Mouse (Mus musculus) kidney, embryonic 15.5 days (tissue): Measurements from ENCODE around the gene E130114P18Rik. TPM values are rescaled to one million over a fixed set of nuclear protein-coding genes. Genes with fewer than 3 reads are reported as not detected.

Source experiments
- ATAC-seq: fragments of 200-750 bp; cut with Nextera tagmentation; replicated peaks from 2 replicates; pipeline ENCODE4 v1.8.0; 2017; ENCODE audit warnings: moderate TSS enrichment; ENCODE audit not compliant: low FRiP score
- H3K27ac ChIP-seq: fragments of 300-500 bp; sonication (generic); 2 replicates; pipeline ENCODE4 v1.5.1; 2015; ENCODE audit warnings: mild to moderate bottlenecking, inconsistent platforms
- H3K27me3 ChIP-seq: fragments of 300-500 bp; sonication (generic); 2 replicates; pipeline ENCODE4 v1.6.1; 2015; ENCODE audit warnings: inconsistent platforms
- H3K36me3 ChIP-seq: fragments of 300-500 bp; sonication (generic); 2 replicates; pipeline ENCODE4 v1.6.1; 2015; ENCODE audit warnings: inconsistent platforms
- H3K4me1 ChIP-seq: fragments of 300-500 bp; sonication (generic); 2 replicates; pipeline ENCODE4 v1.6.1; 2015; ENCODE audit warnings: inconsistent platforms
- H3K4me2 ChIP-seq: fragments of 300-500 bp; sonication (generic); 2 replicates; pipeline ENCODE4 v1.6.1; 2015; ENCODE audit warnings: moderate library complexity, mild to moderate bottlenecking, inconsistent platforms
- H3K4me3 ChIP-seq: fragments of 300-500 bp; sonication (generic); replicated peaks from 2 replicates; pipeline ENCODE4 v1.5.1; 2015; ENCODE audit warnings: mild to moderate bottlenecking, inconsistent platforms
- H3K9ac ChIP-seq: fragments of 300-500 bp; sonication (generic); 2 replicates; pipeline ENCODE4 v1.6.1; 2015; ENCODE audit warnings: mild to moderate bottlenecking, inconsistent platforms
- H3K9me3 ChIP-seq: fragments of 300-500 bp; sonication (generic); replicated peaks from 2 replicates; pipeline ENCODE4 v1.6.1; 2016; ENCODE audit warnings: inconsistent platforms
- WGBS: fragments of 180-500 bp; shearing (Covaris S2); methylation state at CpG from one replicate; pipeline ENCODE4 v1.1.7; 2015; ENCODE audit warnings: mixed read lengths; 5-methylcytosine and 5-hydroxymethylcytosine counted together
- polyA plus RNA-seq: library from polyadenylated mRNA; unstranded; fragments of >200 nt; fragmentation: Nextera tagmentation; extraction: Ambion mirVana; gene quantifications from 2 replicates; pipeline ENCODE4 v1.2.1, GENCODE M21; 2015

Gene E130114P18Rik
- polyA plus RNA-seq, 1 experiment from 2014 or later: 0.51 TPM

DNA sequence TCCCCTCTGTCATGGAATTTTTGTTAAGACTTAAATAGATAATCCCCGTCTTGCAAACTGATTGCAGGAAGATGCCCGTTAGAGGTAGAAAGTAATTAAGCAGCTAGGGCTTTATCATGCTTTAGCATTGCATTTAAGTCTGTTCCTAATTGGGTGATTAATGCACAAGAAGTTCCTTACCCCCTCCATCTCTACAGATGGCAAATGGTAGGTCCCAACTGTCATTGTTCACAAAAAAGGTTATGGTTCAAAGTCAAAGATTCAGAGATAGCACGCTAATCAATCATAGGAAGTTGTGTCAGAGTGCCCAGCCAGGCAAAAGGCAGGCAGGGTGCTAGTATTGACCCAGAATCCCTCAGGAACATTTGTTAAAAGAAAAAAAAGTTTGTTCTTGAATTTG, 25.9 kb upstream of the E130114P18Rik start:
- H3K36me3 ChIP-seq: peaks cover 4% of the 10 kb centered on the region; the same call in 1 of the 2 replicates
- no peak for ATAC-seq
- no peaks in the 10 kb centered on the region; the same call in 1 of the 2 replicates for H3K27me3 ChIP-seq
- H3K27ac ChIP-seq: no peak overlapping the region
- peaks cover 3% of the 10 kb centered on the region; the same call in 1 of the 2 replicates for H3K4me1 ChIP-seq
- no peak overlapping the region for H3K9ac ChIP-seq
- no peak overlapping the region for H3K4me2 ChIP-seq
- 86% methylated on average over 3 of the region's 3 CpGs for WGBS
- no peak overlapping the region for H3K4me3 ChIP-seq
- no peaks in the 10 kb centered on the region for H3K9me3 ChIP-seq

DNA sequence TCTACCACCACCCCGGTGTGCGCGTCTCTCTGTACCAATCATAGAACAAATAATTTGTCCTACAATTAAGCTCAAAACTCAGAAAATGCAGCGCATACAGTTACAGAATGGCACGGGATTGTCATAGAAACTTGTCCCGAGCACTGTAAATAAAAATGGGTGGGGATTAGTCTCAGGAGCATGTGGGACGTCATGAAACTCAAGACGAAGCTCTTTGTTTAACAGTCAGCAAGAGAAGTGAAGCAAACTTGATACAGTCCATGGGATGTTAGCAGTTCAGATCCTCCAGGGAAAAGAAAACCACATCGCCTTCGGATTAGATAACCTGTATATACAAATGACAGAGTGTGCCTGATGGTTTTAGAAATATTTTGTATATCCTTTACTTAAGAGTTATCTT, 18.6 kb upstream of the E130114P18Rik start:
- WGBS: 82% methylated on average over 10 of the region's 10 CpGs
- no peak for ATAC-seq
- H3K27ac ChIP-seq: no peak overlapping the region
- no peaks in the 10 kb centered on the region for H3K9me3 ChIP-seq
- H3K4me1 ChIP-seq: no peaks in the 10 kb centered on the region
- H3K9ac ChIP-seq: no peak overlapping the region
- no peak overlapping the region for H3K4me2 ChIP-seq
- H3K36me3 ChIP-seq: peaks cover 3% of the 10 kb centered on the region; the same call in 1 of the 2 replicates
- no peak overlapping the region for H3K4me3 ChIP-seq
- H3K27me3 ChIP-seq: peaks cover 25% of the 10 kb centered on the region

DNA sequence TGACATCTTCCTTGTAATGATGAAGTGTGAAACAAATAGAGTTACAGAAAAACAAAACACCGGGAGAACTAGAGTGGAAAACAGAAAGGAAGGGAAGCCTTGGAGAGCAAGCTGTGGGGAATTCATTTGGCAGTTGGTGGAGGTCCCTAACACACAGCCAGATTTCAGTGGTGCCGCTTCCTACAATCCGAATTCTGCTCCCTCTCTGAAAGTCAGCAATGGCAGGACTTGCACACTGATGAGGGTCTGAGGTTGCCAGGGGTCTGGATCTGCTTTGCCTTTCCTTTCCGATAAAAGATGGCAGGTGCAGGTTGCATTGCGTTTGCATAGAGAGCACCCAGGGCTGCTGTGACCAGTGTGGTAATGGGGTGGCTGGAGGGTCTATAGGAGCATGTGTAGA, 18.1 kb upstream of the E130114P18Rik start:
- Histone ChIP-seq H3K27ac (no peak overlapping the region), H3K36me3 (peaks cover 3% of the 10 kb centered on the region; the same call in 1 of the 2 replicates), H3K4me2 (no peak overlapping the region), H3K4me3 (no peak overlapping the region), H3K4me1 (no peaks in the 10 kb centered on the region), H3K9ac (no peak overlapping the region), H3K27me3 (peaks cover 29% of the 10 kb centered on the region), H3K9me3 (no peaks in the 10 kb centered on the region)
- no peak for ATAC-seq
- 84% methylated on average over 5 of the region's 5 CpGs for WGBS

DNA sequence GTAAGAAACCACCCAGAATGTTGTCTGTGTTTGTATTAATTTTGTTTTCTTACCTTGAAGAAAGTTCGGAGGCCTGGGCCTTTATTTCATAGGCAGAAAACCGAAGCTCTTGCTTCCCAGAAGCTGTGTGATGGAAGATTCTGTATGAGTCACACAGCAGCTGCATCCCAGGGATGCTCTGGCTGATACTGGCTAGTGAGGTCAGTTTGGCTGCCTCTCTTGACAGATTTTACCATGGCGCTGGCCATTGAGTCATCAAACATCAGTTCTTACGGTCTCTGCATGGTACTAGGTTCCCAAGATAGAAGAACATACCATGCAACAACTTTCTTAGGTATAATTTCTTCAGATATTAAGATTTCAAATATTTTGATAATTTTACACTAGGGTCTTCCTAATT, 17.0 kb upstream of the E130114P18Rik start:
- ATAC-seq: no peak
- Histone ChIP-seq H3K27ac (no peak overlapping the region), H3K9me3 (no peaks in the 10 kb centered on the region), H3K4me1 (no peaks in the 10 kb centered on the region), H3K27me3 (peaks cover 35% of the 10 kb centered on the region), H3K4me2 (no peak overlapping the region), H3K4me3 (no peak overlapping the region), H3K36me3 (peaks cover 3% of the 10 kb centered on the region; the same call in 1 of the 2 replicates), H3K9ac (no peak overlapping the region)
- WGBS: 91% methylated on average over 4 of the region's 4 CpGs

DNA sequence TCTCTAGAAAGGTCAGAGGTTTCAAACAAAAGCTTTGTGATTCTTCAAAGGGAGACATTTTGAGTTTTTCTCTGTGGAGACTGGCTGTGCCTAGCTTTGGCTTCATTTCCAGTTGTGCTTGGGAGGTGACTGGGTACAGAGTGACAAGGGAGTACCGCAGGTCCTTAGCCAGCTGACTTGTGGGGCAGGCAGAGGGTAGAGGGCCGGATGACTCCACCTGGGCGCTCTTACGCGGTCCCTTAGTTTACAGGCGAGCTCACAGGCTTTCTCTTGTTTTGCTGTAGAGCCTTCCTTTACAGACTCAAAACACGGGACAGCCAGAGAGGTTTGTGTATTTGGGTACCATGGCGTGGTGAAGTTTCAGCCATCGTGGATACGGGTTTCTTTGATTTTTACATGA, 16.1 kb upstream of the E130114P18Rik start:
- ATAC-seq: no peak
- Histone ChIP-seq H3K4me1 (0 out of 2 replicates have a peak, but pooled peaks cover 5% of the 10 kb centered on the region), H3K27ac (no peak overlapping the region), H3K9me3 (no peaks in the 10 kb centered on the region), H3K36me3 (peaks cover 3% of the 10 kb centered on the region; the same call in 1 of the 2 replicates), H3K27me3 (peaks cover 44% of the 10 kb centered on the region), H3K4me2 (no peak overlapping the region), H3K9ac (no peak overlapping the region), H3K4me3 (no peak overlapping the region)
- 90% methylated on average over 10 of the region's 10 CpGs for WGBS

DNA sequence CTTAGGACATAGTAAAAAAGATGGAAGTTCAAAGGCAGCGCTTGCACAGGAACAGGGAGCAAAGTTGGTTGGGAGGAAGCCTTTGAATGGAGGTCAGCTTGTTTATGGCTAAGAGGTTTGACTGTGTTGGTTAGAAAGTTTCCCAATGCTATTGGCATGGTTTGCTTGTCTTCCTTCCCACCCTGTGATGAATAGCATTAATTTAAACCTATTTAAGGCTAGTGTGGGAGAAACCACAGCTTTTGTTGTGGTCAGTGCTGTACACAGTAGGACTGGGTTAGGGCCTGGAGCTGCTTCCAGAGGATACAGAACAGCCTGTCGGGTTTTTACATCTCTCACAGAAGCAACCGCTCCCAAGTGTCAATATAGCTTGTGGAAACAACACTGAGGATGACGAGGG, 10.7 kb upstream of the E130114P18Rik start:
- 66% methylated on average over 4 of the region's 4 CpGs for WGBS
- Histone ChIP-seq H3K9me3 (no peaks in the 10 kb centered on the region), H3K9ac (no peak overlapping the region), H3K36me3 (peaks cover 15% of the 10 kb centered on the region), H3K4me2 (no peak overlapping the region), H3K4me1 (0 out of 2 replicates have a peak, but pooled peaks cover 6% of the 10 kb centered on the region), H3K4me3 (no peak overlapping the region), H3K27ac (no peak overlapping the region), H3K27me3 (peaks cover 80% of the 10 kb centered on the region)
- ATAC-seq: no peak

DNA sequence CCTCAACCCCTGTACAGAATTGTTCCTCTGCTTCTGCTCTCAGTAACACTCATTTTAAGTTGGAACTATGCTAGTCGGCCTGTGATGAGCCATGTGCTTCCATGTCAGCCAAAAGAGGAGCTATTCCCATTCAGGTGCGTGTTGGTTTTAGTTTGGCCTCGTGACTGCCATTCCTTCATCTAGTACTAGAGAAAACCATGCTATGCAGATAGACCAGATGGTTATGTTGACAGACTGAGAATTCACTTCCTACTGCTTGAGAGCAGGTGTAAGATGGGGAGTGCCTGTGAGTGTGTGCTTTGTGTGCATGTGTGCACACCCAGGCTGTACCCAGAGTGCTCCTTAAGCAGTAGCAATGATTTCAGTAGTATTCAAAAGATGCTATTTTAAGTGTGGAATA, 9.6 kb upstream of the E130114P18Rik start:
- Histone ChIP-seq H3K4me3 (no peak overlapping the region), H3K4me1 (0 out of 2 replicates have a peak, but pooled peaks cover 6% of the 10 kb centered on the region), H3K9me3 (no peaks in the 10 kb centered on the region), H3K9ac (no peak overlapping the region), H3K27me3 (peaks cover 83% of the 10 kb centered on the region), H3K36me3 (peaks cover 24% of the 10 kb centered on the region), H3K27ac (no peak overlapping the region), H3K4me2 (no peak overlapping the region)
- WGBS: 79% methylated on average over 3 of the region's 3 CpGs
- no peak for ATAC-seq

DNA sequence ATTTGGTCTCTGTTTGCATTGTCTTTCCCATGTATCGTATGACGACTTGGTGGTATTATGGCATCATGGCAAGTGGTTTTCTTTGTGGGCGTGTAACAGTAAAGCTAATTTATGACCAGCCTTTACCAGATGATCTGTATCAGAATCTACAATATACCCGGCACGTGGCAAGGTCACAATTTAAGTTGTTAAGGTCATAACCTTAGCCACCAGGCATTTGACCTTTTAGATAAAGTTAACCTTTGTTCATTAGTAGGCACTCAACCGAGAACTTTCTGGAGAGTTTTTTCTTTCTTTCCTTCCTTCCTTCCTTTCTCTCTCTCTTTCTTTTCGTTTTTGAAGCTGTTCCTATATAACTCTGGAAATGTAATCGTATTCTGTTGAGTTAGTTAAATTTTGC, 8.7 kb upstream of the E130114P18Rik start:
- no peak overlapping the region for H3K4me2 ChIP-seq

DNA sequence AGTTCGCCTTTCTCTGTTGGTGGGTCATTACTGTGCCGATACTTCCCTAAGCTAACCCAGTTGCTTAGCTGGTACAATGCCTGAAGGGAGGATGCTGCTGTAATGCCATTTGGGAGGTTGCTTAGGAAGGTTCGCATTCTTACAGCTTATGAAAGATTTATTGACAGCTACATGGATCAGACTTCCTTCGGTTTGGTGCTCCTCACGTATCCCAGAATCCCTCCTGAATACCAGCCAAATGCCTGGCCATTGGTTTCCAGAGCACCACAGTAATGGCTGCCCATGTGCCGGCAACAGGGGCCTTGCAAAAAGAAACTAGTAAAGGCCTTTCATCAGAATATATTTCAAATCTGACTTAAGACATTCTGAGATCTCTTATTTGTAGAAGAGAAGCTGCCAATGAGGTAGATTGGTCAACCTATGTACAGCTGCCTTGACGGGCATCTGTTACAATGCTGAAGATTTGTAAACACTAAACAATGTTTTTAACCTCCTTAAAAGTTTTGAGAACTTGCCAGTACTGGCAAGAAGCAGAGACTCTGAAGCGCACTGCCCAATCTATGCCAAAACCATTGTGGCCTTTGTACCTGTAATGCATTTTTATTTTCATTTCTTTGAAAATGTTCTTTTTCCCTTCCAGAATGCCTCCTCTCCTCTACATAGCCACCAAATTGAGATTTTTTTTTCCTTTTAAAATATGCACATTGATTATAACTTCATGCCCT, 7.8 kb upstream of the E130114P18Rik start:
- H3K27me3 ChIP-seq: peaks cover 78% of the 10 kb centered on the region
- no peak overlapping the region for H3K4me2 ChIP-seq
- peaks cover 24% of the 10 kb centered on the region for H3K36me3 ChIP-seq
- H3K27ac ChIP-seq: no peak overlapping the region
- 81% methylated on average over 8 of the region's 8 CpGs for WGBS
- no peak overlapping the region for H3K4me3 ChIP-seq
- 0 out of 2 replicates have a peak, but pooled peaks cover 6% of the 10 kb centered on the region for H3K4me1 ChIP-seq
- no peak for ATAC-seq
- H3K9ac ChIP-seq: no peak overlapping the region
- H3K9me3 ChIP-seq: no peaks in the 10 kb centered on the region

More for the DNA sequence above, 8.7 kb upstream of the E130114P18Rik start:
- Histone ChIP-seq H3K9ac (no peak overlapping the region), H3K9me3 (no peaks in the 10 kb centered on the region), H3K4me1 (0 out of 2 replicates have a peak, but pooled peaks cover 6% of the 10 kb centered on the region), H3K27ac (no peak overlapping the region), H3K36me3 (peaks cover 24% of the 10 kb centered on the region), H3K4me3 (no peak overlapping the region), H3K27me3 (peaks cover 79% of the 10 kb centered on the region)
- ATAC-seq: no peak
- 32% methylated on average over 8 of the region's 8 CpGs for WGBS

DNA sequence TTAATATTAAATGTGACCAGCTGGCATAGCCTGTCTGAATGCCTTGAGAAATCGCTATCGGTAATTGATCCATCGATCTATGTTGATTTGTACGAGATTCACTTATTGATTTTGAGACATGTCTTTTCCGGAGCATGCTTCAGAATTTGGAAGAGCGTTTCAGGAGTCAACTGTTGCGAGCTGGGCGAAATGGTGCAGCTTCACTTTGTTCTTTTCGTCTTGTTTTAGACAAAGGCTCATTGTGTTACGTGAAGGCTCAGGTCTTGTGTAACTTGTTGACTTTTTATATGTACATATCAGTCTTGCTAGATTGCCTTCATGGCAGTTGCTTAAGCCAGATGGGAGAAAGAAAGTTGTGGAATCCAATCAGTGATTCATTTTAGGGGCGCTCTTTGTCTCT, 6.4 kb upstream of the E130114P18Rik start:
- ATAC-seq: no peak
- 91% methylated on average over 11 of the region's 11 CpGs for whole genome bisulfite sequencing
- H3K4me2 ChIP-seq: no peak overlapping the region
- H3K4me1 ChIP-seq: 0 out of 2 replicates have a peak, but pooled peaks cover 4% of the 10 kb centered on the region
- no peak overlapping the region for H3K27ac ChIP-seq
- H3K9me3 ChIP-seq: no peaks in the 10 kb centered on the region
- H3K9ac ChIP-seq: no peak overlapping the region
- H3K27me3 ChIP-seq: peaks cover 77% of the 10 kb centered on the region
- no peak overlapping the region for H3K4me3 ChIP-seq
- peaks cover 24% of the 10 kb centered on the region for H3K36me3 ChIP-seq

DNA sequence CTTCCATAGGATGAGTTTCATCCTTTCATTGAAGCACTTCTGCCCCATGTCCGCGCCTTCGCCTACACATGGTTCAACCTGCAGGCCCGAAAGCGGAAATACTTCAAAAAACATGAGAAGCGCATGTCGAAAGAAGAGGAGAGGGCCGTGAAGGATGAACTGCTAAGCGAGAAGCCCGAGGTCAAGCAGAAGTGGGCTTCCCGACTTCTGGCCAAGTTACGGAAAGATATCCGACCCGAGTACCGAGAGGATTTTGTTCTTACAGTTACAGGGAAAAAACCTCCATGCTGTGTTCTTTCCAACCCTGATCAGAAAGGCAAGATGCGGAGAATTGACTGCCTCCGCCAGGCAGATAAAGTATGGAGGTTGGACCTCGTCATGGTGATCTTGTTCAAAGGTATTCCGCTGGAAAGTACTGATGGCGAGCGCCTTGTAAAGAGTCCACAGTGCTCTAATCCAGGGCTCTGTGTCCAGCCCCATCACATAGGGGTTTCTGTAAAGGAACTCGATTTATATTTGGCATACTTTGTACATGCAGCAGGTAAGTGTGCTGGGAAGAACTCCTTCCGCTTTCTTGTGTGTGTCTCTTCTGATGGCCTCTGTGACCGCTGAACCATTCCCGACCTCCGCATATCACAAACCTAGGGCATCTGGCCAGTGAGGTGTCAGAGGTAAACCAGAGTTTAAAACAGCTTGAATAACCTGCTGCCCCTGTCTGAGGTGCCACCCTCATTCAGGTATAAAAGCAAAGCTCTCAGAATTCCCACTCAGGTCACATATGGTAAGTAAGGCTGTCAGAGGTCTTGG, 5.4 kb upstream of the E130114P18Rik start:
- Histone ChIP-seq H3K9ac (no peak overlapping the region), H3K4me3 (no peak overlapping the region), H3K4me1 (peaks cover 5% of the 10 kb centered on the region; the same call in 1 of the 2 replicates), H3K4me2 (no peak overlapping the region), H3K36me3 (peaks cover 24% of the 10 kb centered on the region), H3K27me3 (peaks cover 73% of the 10 kb centered on the region), H3K27ac (no peak overlapping the region), H3K9me3 (no peaks in the 10 kb centered on the region)
- no peak for ATAC-seq
- WGBS: 91% methylated on average over 26 of the region's 26 CpGs

DNA sequence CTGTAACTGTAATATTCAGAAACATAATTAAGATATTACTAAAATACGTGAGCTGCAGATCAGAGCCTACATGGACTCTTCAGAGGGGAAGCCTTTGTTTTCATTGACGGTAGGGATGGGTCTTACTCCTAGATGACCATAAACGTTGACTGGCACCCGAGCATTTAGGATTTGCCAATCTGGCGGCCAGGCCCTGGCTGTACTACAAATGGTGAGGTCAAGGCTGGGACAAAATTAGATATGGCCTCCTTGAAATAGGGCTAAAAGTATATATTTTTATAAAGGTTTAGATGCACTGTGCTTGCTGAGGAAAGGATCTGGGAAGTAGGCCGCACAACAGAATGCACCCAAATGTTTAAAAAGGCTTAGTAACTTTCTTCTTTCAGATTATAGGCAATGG, 4.6 kb upstream of the E130114P18Rik start:
- Histone ChIP-seq H3K9ac (no peak overlapping the region), H3K4me3 (no peak overlapping the region), H3K36me3 (peaks cover 24% of the 10 kb centered on the region), H3K27ac (no peak overlapping the region), H3K9me3 (no peaks in the 10 kb centered on the region), H3K4me2 (no peak overlapping the region), H3K4me1 (peaks cover 12% of the 10 kb centered on the region; the same call in 1 of the 2 replicates), H3K27me3 (peaks cover 76% of the 10 kb centered on the region)
- no peak for ATAC-seq
- WGBS: 91% methylated on average over 6 of the region's 6 CpGs
